Mouse (Mus musculus) C2C12 (cell line): ENCODE data around the gene Zc3h18. TPM values are rescaled to one million over a fixed set of nuclear protein-coding genes. Genes with fewer than 3 reads are reported as not detected.

Source experiments
- H3K27me3 ChIP-seq: one replicate; pipeline ENCODE4 v1.6.1; 2011; ENCODE audit not compliant: control insufficient read depth, insufficient read depth, insufficient read length
- H3K36me3 ChIP-seq: one replicate; pipeline ENCODE4 v1.6.1; 2011; ENCODE audit not compliant: control insufficient read depth, insufficient read depth
- H3K4me3 ChIP-seq: one replicate; pipeline ENCODE4 v1.5.1; 2011; ENCODE audit warnings: mild to moderate bottlenecking, control low read depth; ENCODE audit not compliant: poor library complexity, insufficient read depth, severe bottlenecking
- H3K79me2 ChIP-seq: one replicate; pipeline ENCODE4 v1.6.1; 2011; ENCODE audit not compliant: control insufficient read depth, insufficient read depth
- H3K79me3 ChIP-seq: one replicate; pipeline ENCODE4 v1.6.1; 2011; ENCODE audit warnings: low read depth, control low read depth
- H3ac ChIP-seq: one replicate; pipeline ENCODE3; 2011; ENCODE audit warnings: low read depth; ENCODE audit not compliant: control insufficient read depth, insufficient read length
- CEBPB ChIP-seq: IDR thresholded peaks from one replicate; pipeline ENCODE4 v1.6.1; 2011; ENCODE audit warnings: low read depth, mild to moderate bottlenecking, control low read depth, moderate library complexity
- CTCF ChIP-seq: IDR thresholded peaks from one replicate; pipeline ENCODE4 v1.5.1; 2011; ENCODE audit not compliant: control insufficient read depth, insufficient read depth, insufficient read length
- FOSL1 ChIP-seq: IDR thresholded peaks from one replicate; pipeline ENCODE4 v1.8.0; 2011; ENCODE audit warnings: mild to moderate bottlenecking, low read length; ENCODE audit not compliant: poor library complexity, insufficient read depth, severe bottlenecking
- MAX ChIP-seq: IDR thresholded peaks from one replicate; pipeline ENCODE4 v1.6.1; 2011; ENCODE audit warnings: mild to moderate bottlenecking, control low read depth
- MYOD1 ChIP-seq: IDR thresholded peaks from one replicate; pipeline ENCODE4 v1.6.1; 2011; ENCODE audit warnings: low read depth; ENCODE audit not compliant: control insufficient read depth, insufficient read length
- MYOG ChIP-seq: IDR thresholded peaks from one replicate; pipeline ENCODE4 v1.6.1; 2011; ENCODE audit not compliant: control insufficient read depth, insufficient read length; ENCODE audit errors: extremely low read depth
- USF1 ChIP-seq: IDR thresholded peaks from one replicate; pipeline ENCODE4 v1.6.1; 2011; ENCODE audit warnings: low read depth, mild to moderate bottlenecking, control low read depth, moderate library complexity
- polyA plus RNA-seq: library from polyadenylated mRNA; unstranded; fragments of >200 nt; fragmentation: generic; extraction: Trizol; gene quantifications from one replicate; pipeline ENCODE4 v1.2.1, GENCODE M21; 2012; ENCODE audit warnings: missing spikeins

Gene Zc3h18
- polyA plus RNA-seq, 1 experiment = 43.5 TPM

GRCm38 (mm10) chr8:122427607-122428006 is 51.2 kb downstream of the Zc3h18 start:
- Histone ChIP-seq H3K79me2 (no peaks in the 10 kb centered on the region), H3K79me3 (no peaks in the 10 kb centered on the region), H3ac (no peak overlapping the region), H3K4me3 (no peak overlapping the region), H3K27me3 (peaks cover 3% of the 10 kb centered on the region), H3K36me3 (no peaks in the 10 kb centered on the region)
- TF ChIP-seq USF1 (no peak), MYOG (no peak), CTCF (no peak), FOSL1 (no peak), MYOD1 (no peak), MAX (no peak), CEBPB (no peak)

- no peaks in the 10 kb centered on the region for H3K79me2 ChIP-seq
- H3K27me3 ChIP-seq = peaks cover 3% of the 10 kb centered on the region
- no peak overlapping the region for H3ac ChIP-seq
- no peak for TF ChIP-seq MYOD1
- TF ChIP-seq MAX = no peak
- TF ChIP-seq MYOG = no peak
- TF ChIP-seq USF1 = no peak
- no peak for TF ChIP-seq CTCF
- TF ChIP-seq CEBPB = no peak
- no peak for TF ChIP-seq FOSL1
- H3K36me3 ChIP-seq = no peaks in the 10 kb centered on the region
- no peak overlapping the region for H3K4me3 ChIP-seq
- H3K79me3 ChIP-seq = no peaks in the 10 kb centered on the region
Observed at GRCm38 (mm10) chr8:122428163-122428562, 51.8 kb downstream of the Zc3h18 start.

GRCm38 (mm10) chr8:122430058-122430636 is 53.7 kb downstream of the Zc3h18 start:
- TF ChIP-seq MYOD1 (no peak), CEBPB (no peak), FOSL1 (no peak), CTCF (no peak)
- Histone ChIP-seq H3K79me3 (no peaks in the 10 kb centered on the region), H3K4me3 (no peak overlapping the region), H3K36me3 (no peaks in the 10 kb centered on the region), H3ac (no peak overlapping the region), H3K79me2 (no peaks in the 10 kb centered on the region), H3K27me3 (peaks cover 3% of the 10 kb centered on the region)

GRCm38 (mm10) chr8:122430646-122431045 is 54.2 kb downstream of the Zc3h18 start:
- Histone ChIP-seq H3K79me2 (no peaks in the 10 kb centered on the region), H3K36me3 (no peaks in the 10 kb centered on the region), H3ac (no peak overlapping the region), H3K4me3 (no peak overlapping the region), H3K27me3 (peaks cover 3% of the 10 kb centered on the region), H3K79me3 (no peaks in the 10 kb centered on the region)
- no peak for TF ChIP-seq CEBPB
- TF ChIP-seq MAX = no peak
- TF ChIP-seq USF1 = no peak
- no peak for TF ChIP-seq CTCF
- no peak for TF ChIP-seq MYOD1
- no peak for TF ChIP-seq FOSL1
- no peak for TF ChIP-seq MYOG

- Histone ChIP-seq H3ac (no peak overlapping the region), H3K79me2 (no peaks in the 10 kb centered on the region), H3K4me3 (no peak overlapping the region), H3K27me3 (peaks cover 3% of the 10 kb centered on the region), H3K36me3 (no peaks in the 10 kb centered on the region), H3K79me3 (no peaks in the 10 kb centered on the region)
- TF ChIP-seq MAX = no peak
- no peak for TF ChIP-seq FOSL1
- TF ChIP-seq MYOG = no peak
- no peak for TF ChIP-seq MYOD1
- no peak for TF ChIP-seq CEBPB
- no peak for TF ChIP-seq USF1
- no peak for TF ChIP-seq CTCF
Observed at GRCm38 (mm10) chr8:122431694-122432442, 55.5 kb downstream of the Zc3h18 start.
